Mouse (Mus musculus): ENCODE measurements around the gene Urgcp.
A peak's percentile ranks its signal among the peaks of the same experiment; 100 is the strongest.

The Urgcp gene

DNA sequence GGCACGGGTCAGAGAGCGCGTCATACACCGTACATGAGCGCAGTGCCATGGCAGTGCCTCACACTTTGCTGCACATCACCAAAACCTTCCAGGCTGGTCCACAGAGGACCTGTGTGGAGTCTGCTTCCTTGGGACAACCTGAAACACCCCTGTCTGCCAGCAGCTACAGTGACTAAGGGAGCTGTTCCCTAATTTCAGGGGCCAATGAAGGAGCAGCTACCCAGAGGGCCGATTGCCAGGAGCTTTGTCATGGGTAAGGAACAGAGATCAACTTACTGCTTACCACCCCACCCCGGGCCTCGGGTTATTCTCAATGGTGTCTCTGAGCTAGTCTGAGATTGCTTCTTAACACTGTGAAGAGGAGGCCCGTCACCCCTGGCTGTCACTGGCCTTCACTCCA lies 47.0 kb downstream of the Urgcp start:
- no peak for DNase-seq (ENCODE audit: low spot score)

GRCm38 (mm10) chr11:5707530-5708353 lies 54.4 kb downstream of the Urgcp start:
- DNase-seq (ENCODE audit: low spot score) = peak; percentile 85

GRCm38 (mm10) chr11:5706874-5707529 lies 55.2 kb downstream of the Urgcp start:
- DNase-seq (ENCODE audit: low spot score) = no peak

DNA sequence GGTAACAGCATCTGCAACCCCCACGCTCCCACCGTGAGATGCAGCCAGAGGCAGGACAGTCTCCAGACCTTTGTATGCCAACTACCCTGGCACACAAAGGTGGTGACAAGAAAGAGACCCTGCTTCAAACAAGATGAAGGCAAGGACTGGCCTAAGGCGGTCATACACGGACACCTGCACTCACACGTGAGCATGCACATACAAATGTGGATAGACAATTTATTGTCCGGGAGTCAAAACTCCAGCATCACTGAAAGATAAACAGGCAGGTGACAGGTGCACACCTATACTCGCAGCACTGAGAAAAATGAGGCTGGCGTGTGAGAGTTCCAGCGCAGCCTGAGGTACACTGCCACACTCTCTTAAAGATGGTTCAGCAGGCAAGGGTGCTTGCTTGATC lies 56.2 kb downstream of the Urgcp start:
- DNase-seq (ENCODE audit: low spot score) = no peak

- DNase-seq (ENCODE audit: low spot score) = no peak
Observed at GRCm38 (mm10) chr11:5703341-5703740, 58.8 kb downstream of the Urgcp start.

- DNase-seq (ENCODE audit: low spot score) = no peak
Observed at GRCm38 (mm10) chr11:5702957-5703332, 59.2 kb downstream of the Urgcp start.

DNA sequence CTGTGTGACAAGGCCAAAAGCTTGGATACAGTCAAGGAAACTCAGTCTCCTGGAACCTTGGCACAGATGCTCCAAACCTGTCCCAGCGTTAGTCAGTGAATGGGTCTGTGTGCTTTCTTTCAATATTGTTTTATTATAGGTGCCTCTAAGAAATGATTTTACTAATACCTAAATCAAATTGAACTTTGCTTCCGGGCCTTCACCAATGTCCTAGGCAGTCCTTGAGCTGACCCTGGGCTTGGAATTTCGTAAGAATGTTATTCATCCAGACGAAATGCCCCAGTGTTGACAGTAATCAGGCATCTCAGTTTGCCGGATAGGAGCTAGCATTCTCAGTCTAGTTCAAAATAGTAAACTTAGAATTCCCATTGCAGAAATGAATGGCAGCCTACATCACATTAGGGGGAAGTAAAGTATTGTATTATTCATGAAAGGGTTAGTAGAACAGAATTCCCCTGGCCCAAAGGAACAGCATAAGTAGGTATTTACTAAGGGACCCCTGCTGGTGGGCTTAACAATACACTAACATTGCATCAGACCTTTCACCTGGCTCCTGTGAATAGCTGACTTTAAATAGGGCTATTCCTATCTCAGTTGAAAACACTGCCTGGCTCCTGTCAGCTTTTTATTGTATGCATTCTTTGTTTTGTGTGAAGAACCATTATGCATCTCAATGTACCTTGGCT lies 59.8 kb downstream of the Urgcp start:
- DNase-seq (ENCODE audit: low spot score) = no peak

DNA sequence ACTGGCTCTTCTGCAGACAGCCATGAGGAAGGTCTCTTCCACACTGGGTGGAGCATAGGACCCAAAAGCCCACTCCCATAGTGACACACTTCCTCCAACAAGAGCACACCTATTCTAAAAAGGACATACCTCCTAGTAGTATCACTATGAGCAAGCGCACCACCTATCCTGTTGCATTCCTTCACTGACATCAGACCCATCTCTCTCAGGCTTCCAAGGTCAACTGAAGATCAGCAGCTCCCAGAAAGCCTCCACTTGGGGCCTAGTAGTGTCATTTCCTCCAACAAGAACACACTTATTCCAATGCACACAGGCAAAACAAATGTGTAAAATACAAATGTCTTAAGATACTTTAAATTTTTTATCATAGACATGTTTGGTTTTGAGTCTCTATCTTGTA lies 60.4 kb downstream of the Urgcp start:
- no peak for DNase-seq (ENCODE audit: low spot score)

- no peak for DNase-seq (ENCODE audit: low spot score)
Observed at GRCm38 (mm10) chr11:5701300-5701699, 60.9 kb downstream of the Urgcp start.

DNA sequence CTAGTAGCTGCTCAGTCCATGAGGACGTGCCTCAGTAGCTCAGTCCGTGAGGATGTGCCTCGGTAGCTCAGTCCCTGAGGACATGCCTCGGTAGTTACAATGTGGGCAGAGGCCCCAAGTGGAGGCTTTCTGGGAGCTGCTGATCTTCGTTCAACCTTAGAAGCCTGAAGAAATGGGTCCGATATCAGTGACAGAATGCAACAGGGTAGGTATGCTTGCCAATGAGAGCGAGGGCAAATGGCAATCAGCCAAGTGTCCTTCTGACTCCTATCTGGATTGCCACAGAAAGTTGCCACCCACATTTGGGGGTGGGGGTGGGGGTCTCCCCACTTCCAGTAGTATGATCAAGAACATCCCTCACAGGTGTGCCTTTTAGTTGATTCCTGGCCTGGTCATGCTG lies 61.4 kb downstream of the Urgcp start:
- DNase-seq (ENCODE audit: low spot score) = no peak

GRCm38 (mm10) chr11:5691775-5692174 lies 70.4 kb downstream of the Urgcp start:
- DNase-seq (ENCODE audit: low spot score) = peak; percentile 58

DNA sequence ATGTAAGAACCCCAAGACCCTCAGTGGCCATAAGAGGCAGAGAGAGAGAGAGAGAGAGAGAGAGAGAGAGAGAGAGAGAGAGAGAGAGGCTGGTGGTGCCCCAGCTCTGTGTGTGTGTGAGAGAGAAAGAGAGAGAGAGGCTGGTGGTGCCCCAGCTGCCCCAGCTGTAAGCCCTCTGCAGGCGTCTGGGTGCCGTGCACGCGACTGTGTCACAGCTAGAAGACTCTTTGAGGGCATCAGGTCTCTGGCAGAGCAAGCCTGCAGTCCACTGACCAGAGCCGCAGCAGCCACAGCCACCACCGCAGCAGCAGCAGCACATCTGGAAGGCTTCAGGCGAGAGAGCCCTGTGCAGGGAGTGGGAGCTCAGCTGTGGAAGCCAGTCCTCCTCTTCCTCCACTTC lies 77.9 kb downstream of the Urgcp start:
- no peak for DNase-seq (ENCODE audit: low spot score)

- no peak for DNase-seq (ENCODE audit: low spot score)
Observed at GRCm38 (mm10) chr11:5682541-5682940, 79.6 kb downstream of the Urgcp start.
